Mouse (Mus musculus) heart, embryonic 14.5 days (tissue): ENCODE results near the gene Sp7. TPM values are rescaled to one million over a fixed set of nuclear protein-coding genes. Genes with fewer than 3 reads are reported as not detected.

Source experiments
- ATAC-seq: fragments of 200-750 bp; cut with Nextera tagmentation; 2 replicates; pipeline ENCODE4 v1.8.0; 2017; ENCODE audit warnings: low read depth, moderate TSS enrichment; ENCODE audit not compliant: insufficient number of reproducible peaks, insufficient read depth, low FRiP score
- H3K27ac ChIP-seq, 2 experiments: fragments of 200-500 bp in 1 of 2; fragments of 300-500 bp in 1 of 2; sonication (generic) in 1 of 2; replicated peaks in 1 of 2; 2 replicates each; pipeline ENCODE4 v1.5.1; 2012 to 2014; ENCODE audit warnings: low read depth in 2 of 2, low read length in 2 of 2, control low read depth in 1 of 2, mild to moderate bottlenecking in 1 of 2, mixed read lengths in 1 of 2; ENCODE audit not compliant: control insufficient read depth in 1 of 2, insufficient read depth in 1 of 2
- H3K27me3 ChIP-seq: fragments of 300-500 bp; sonication (generic); 2 replicates; pipeline ENCODE4 v1.6.1; 2014; ENCODE audit warnings: mild to moderate bottlenecking, low read length, control low read depth; ENCODE audit not compliant: control insufficient read depth, insufficient read depth
- H3K36me3 ChIP-seq: fragments of 300-500 bp; sonication (generic); 2 replicates; pipeline ENCODE4 v1.6.1; 2014; ENCODE audit warnings: mild to moderate bottlenecking, control low read depth, low read length, mixed read lengths; ENCODE audit not compliant: control insufficient read depth, insufficient read depth
- H3K4me1 ChIP-seq, 2 experiments: fragments of 200-500 bp in 1 of 2; fragments of 300-500 bp in 1 of 2; sonication (generic) in 1 of 2; 2 replicates each; pipeline ENCODE4 v1.6.1; 2012 to 2014; ENCODE audit warnings: low read length in 2 of 2, control low read depth in 1 of 2, mixed read lengths in 1 of 2; ENCODE audit not compliant: control insufficient read depth in 2 of 2, insufficient read depth in 2 of 2
- H3K4me2 ChIP-seq: fragments of 300-500 bp; sonication (generic); 2 replicates; pipeline ENCODE4 v1.6.1; 2014; ENCODE audit warnings: mild to moderate bottlenecking, low read length
- H3K4me3 ChIP-seq, 2 experiments: fragments of 200-500 bp in 1 of 2; fragments of 300-500 bp in 1 of 2; sonication (generic) in 1 of 2; 2 replicates each; pipeline ENCODE4 v1.5.1; 2012 to 2014; ENCODE audit warnings: low read length in 2 of 2, mild to moderate bottlenecking in 2 of 2, control low read depth in 1 of 2, low read depth in 1 of 2, moderate library complexity in 1 of 2; ENCODE audit not compliant: control insufficient read depth in 1 of 2, insufficient read depth in 1 of 2
- H3K9ac ChIP-seq: fragments of 300-500 bp; sonication (generic); 2 replicates; pipeline ENCODE4 v1.6.1; 2014; ENCODE audit warnings: mild to moderate bottlenecking, low read length
- H3K9me3 ChIP-seq: fragments of 300-500 bp; sonication (generic); 2 replicates; pipeline ENCODE4 v1.6.1; 2016; ENCODE audit warnings: low read length, control low read depth; ENCODE audit not compliant: control insufficient read depth
- WGBS: fragments of 180-500 bp; shearing (Covaris S2); extraction: QIAGEN DNeasy Blood & Tissue Kit; methylation state at CpG from one replicate; pipeline ENCODE4 v1.1.7; 2014; 5-methylcytosine and 5-hydroxymethylcytosine counted together
- polyA plus RNA-seq: library from polyadenylated mRNA; unstranded; fragments of >200 nt; fragmentation: Nextera tagmentation; extraction: Ambion mirVana; gene quantifications from 2 replicates; pipeline ENCODE4 v1.2.1, GENCODE M21; 2014

Gene Sp7
- polyA plus RNA-seq, 1 experiment from 2014 or later: 0.22 TPM

GRCm38 (mm10) chr15:102366238-102366637 is 744 bp downstream of the Sp7 start:
- 9% methylated on average over 7 of the region's 7 CpGs for WGBS
- Histone ChIP-seq H3K27me3 (peaks cover 13% of the 10 kb centered on the region; the same call in 1 of the 2 replicates), H3K4me2 (peak overlapping the region; percentile 57), H3K9ac (peak overlapping the region; percentile 7; the same call in 1 of the 2 replicates), H3K4me3 (peak overlapping the region in 1 of 2 experiments; percentile 11; a peak in 1 of 4 replicates), H3K36me3 (no peaks in the 10 kb centered on the region), H3K27ac (no peak overlapping the region), H3K9me3 (no peaks in the 10 kb centered on the region), H3K4me1 (peaks cover 19 to 23% of the 10 kb centered on the region in 2 experiments)
- ATAC-seq: no peak

DNA sequence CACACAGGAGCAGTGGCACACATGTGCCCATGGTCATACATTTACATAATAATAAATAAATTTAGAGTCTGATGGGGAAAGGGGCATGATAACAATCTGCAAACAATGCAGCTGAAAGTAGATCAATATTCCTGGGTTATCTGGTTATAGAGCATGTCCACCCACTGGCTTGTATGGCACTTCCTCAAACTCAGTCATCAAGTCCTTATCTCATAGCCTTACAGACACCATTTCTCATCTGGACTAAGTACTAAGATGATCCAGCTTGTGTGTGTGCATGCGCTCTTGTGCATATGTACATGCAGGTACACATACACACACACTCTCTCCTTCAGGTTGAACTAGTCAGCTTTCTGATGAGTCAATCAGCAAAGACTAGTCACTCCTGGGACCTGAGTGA is 2.3 kb downstream of the Sp7 start:
- Histone ChIP-seq H3K4me1 (peaks cover 8 to 12% of the 10 kb centered on the region in 2 experiments), H3K9ac (no peak overlapping the region), H3K27ac (no peak overlapping the region), H3K9me3 (no peaks in the 10 kb centered on the region), H3K27me3 (peaks cover 16% of the 10 kb centered on the region; the same call in 1 of the 2 replicates), H3K36me3 (no peaks in the 10 kb centered on the region), H3K4me3 (no peak overlapping the region), H3K4me2 (no peak overlapping the region)
- 92% methylated on average over 1 of the region's 1 CpGs for WGBS
- ATAC-seq: no peak

- Histone ChIP-seq H3K36me3 (no peaks in the 10 kb centered on the region), H3K4me2 (peak overlapping the region; percentile 58), H3K27ac (no peak overlapping the region; a peak in 1 of 4 replicates), H3K9ac (peak overlapping the region; percentile 69), H3K27me3 (peaks cover 36% of the 10 kb centered on the region), H3K4me3 (peak overlapping the region in 1 of 2 experiments; percentile 13; a peak in 2 of 4 replicates), H3K9me3 (no peaks in the 10 kb centered on the region), H3K4me1 (peaks cover 18 to 22% of the 10 kb centered on the region in 2 experiments)
- ATAC-seq: no peak
- WGBS: 4% methylated on average over 14 of the region's 14 CpGs
Measured at GRCm38 (mm10) chr15:102362648-102363047, 4.3 kb downstream of the Sp7 start.

GRCm38 (mm10) chr15:102358834-102359233 is 8.1 kb downstream of the Sp7 start:
- no peaks in the 10 kb centered on the region for H3K36me3 ChIP-seq
- 15% methylated on average over 5 of the region's 5 CpGs for WGBS
- H3K4me2 ChIP-seq: no peak overlapping the region
- ATAC-seq: no peak
- no peak overlapping the region; the same call in 1 of the 2 replicates for H3K9ac ChIP-seq
- no peaks in the 10 kb centered on the region for H3K9me3 ChIP-seq
- no peak overlapping the region for H3K4me3 ChIP-seq
- peaks cover 44% of the 10 kb centered on the region for H3K27me3 ChIP-seq
- no peak overlapping the region for H3K27ac ChIP-seq
- peaks cover 24 to 35% of the 10 kb centered on the region in 2 experiments for H3K4me1 ChIP-seq

DNA sequence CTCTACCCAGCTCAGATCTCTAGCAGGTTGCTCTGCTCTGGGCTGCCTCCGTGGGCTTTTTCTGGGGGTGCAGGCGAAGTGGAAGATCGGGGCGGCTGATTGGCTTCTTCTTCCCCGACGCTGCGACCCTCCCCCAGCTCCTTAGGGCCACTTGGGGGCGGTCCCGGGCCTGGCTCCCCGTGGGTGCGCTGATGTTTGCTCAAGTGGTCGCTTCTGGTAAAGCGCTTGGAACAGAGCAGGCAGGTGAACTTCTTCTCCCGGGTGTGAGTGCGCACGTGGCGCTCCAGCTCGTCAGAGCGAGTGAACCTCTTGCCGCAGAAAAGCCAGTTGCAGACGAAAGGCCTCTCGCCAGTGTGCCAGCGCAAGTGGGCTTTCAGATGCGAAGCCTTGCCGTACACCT is 8.9 kb downstream of the Sp7 start:
- no peak for ATAC-seq
- H3K36me3 ChIP-seq: no peaks in the 10 kb centered on the region
- H3K9me3 ChIP-seq: no peaks in the 10 kb centered on the region
- peak overlapping the region; percentile 41; the same call in 1 of the 2 replicates for H3K9ac ChIP-seq
- no peak overlapping the region for H3K27ac ChIP-seq
- H3K4me2 ChIP-seq: peak overlapping the region; percentile 53
- peaks cover 24 to 35% of the 10 kb centered on the region in 2 experiments for H3K4me1 ChIP-seq
- H3K4me3 ChIP-seq: peak overlapping the region; percentile 4 to 19; a peak in 2 of 4 replicates
- H3K27me3 ChIP-seq: peaks cover 44% of the 10 kb centered on the region
- 3% methylated on average over 25 of the region's 25 CpGs for WGBS

DNA sequence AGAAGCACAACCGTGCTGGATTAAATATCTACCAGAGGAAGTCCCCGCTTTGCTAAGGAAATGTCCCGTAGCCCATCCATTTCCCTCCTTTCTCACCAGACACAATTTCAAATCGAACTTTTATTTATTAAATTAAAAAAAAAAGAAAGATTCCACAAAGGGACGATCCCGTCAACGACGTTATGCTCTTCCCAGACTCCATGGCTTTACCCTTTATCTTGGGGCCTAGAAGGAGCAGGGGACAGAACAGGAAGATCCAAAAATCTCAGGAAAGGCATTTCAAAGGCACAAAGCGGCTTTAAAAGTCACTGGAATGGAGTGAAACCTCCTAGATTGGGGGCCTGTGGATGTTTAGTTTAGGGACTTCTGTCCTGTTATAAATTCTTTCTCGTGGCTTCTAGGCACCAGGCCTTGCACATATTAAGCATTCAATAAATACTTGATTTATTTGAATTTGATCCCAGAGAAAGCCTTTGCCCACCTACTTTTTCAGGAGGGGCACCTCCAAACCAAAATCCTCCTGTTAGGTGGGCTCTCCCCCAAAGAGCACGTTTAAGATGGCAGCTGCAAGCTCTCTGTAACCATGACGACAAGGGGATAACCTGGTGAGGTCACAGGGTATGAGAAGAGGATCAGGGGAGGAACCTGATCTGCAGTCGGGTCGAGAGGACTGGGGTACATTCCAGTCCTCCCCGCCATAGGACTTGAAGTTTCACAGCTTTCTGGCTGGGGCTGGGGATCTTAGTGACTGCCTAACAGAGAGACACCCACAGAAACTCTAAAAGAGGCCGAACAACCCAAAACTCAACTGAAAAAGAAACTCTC is 10.3 kb downstream of the Sp7 start:
- H3K27ac ChIP-seq: peak overlapping the region; percentile 69 to 75

GRCm38 (mm10) chr15:102355871-102356441 is 11.0 kb downstream of the Sp7 start:
- H3K4me2 ChIP-seq: peak overlapping the region; percentile 99
- no peaks in the 10 kb centered on the region for H3K9me3 ChIP-seq
- no peaks in the 10 kb centered on the region for H3K36me3 ChIP-seq
- H3K9ac ChIP-seq: peak overlapping the region; percentile 76
- H3K27me3 ChIP-seq: peaks cover 44% of the 10 kb centered on the region
- ATAC-seq: 0 out of 2 replicates have a peak, but pooled peaks have one; percentile 14
- H3K4me1 ChIP-seq: peaks cover 17 to 30% of the 10 kb centered on the region in 2 experiments
- WGBS: 4% methylated on average over 38 of the region's 38 CpGs
- peak overlapping the region; percentile 69 to 75 for H3K27ac ChIP-seq
- H3K4me3 ChIP-seq: peak overlapping the region; percentile 49 to 59

More for the DNA sequence above, 10.3 kb downstream of the Sp7 start:
- 50% methylated on average over 16 of the region's 16 CpGs for WGBS
- Histone ChIP-seq H3K9me3 (no peaks in the 10 kb centered on the region), H3K4me1 (peaks cover 17 to 27% of the 10 kb centered on the region in 2 experiments), H3K4me2 (peak overlapping the region; percentile 99), H3K27me3 (peaks cover 44% of the 10 kb centered on the region), H3K4me3 (peak overlapping the region in 1 of 2 experiments; percentile 49; a peak in 1 of 4 replicates), H3K9ac (peak overlapping the region; percentile 76; the same call in 1 of the 2 replicates), H3K36me3 (no peaks in the 10 kb centered on the region)
- ATAC-seq: no peak
